Mouse (Mus musculus) bone marrow macrophage, adult 2 months (primary cell): ENCODE results near the gene Rab21.

Source experiments
- CTCF ChIP-seq: IDR thresholded peaks from 2 replicates; pipeline ENCODE4 v1.5.1; 2012; ENCODE audit warnings: low read depth, mild to moderate bottlenecking, low read length, moderate library complexity
- POLR2A ChIP-seq: IDR thresholded peaks from 2 replicates; pipeline ENCODE4 v1.6.1; 2012; ENCODE audit warnings: mild to moderate bottlenecking, low read depth, low read length, borderline replicate concordance

DNA sequence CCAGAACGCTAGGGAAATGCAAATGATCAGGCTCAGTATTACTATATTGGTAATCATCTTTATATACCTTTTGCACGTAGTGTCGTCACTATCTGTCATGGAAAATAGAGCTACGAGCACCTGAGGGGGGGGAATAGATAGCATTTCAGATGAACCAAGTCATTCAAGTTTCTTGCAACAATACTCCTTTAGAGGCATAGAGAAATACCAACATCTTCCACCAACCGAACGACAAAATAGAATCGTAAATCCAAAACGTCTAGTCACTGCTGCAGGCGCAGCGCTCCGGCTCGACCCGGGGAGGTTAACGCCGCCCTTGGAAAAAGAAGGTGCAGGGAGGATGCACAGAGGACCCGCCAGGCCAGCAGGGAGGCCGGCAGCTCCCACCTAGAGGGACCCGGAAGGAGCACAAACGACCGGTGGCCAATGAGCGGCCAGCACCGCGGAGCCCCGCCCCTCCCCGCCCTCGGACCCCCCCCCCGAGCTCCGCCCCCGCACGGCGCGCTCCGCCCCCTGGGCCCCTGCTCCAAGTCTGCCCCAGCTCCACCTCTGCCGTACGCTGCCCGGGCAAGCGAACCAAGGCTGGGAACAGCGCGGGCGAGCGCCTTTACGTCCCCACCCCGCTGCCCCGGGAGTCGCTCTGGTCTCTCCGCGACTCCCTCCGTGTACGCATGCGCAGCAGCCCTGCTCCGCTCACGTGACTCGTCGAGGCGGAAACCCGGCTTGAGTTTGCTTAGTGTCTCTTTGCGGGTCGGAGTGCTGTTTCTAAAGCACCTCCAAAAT, 46.6 kb upstream of the Rab21 start, which contains the start of gene Tmem19:
- TF ChIP-seq CTCF, result no peak
- peak; percentile 61; the same call in 1 of the 2 replicates for TF ChIP-seq POLR2A
